Mouse (Mus musculus) stomach, postnatal 0 days (tissue): Measurements from ENCODE around the gene Mef2c. TPM values are rescaled to one million over a fixed set of nuclear protein-coding genes. Genes with fewer than 3 reads are reported as not detected.

ENCODE experiments used
- ATAC-seq: fragments of 200-750 bp; cut with Nextera tagmentation; 2 replicates; pipeline ENCODE4 v1.8.0; 2017; ENCODE audit not compliant: low FRiP score, low TSS enrichment
- DNase-seq: peaks from one replicate; pipeline ENCODE4 v3.0.0-alpha.2; 2016; ENCODE audit warnings: low spot score
- H3K27ac ChIP-seq: fragments of 300-500 bp; sonication (generic); replicated peaks from 2 replicates; pipeline ENCODE4 v1.5.1; 2014; ENCODE audit warnings: mild to moderate bottlenecking, control low read depth
- H3K27me3 ChIP-seq: fragments of 300-500 bp; sonication (generic); 2 replicates; pipeline ENCODE4 v1.6.1; 2014; ENCODE audit warnings: low read length; ENCODE audit not compliant: control insufficient read depth, insufficient read depth
- H3K36me3 ChIP-seq: fragments of 300-500 bp; sonication (generic); 2 replicates; pipeline ENCODE4 v1.6.1; 2014; ENCODE audit warnings: low read length, mixed read lengths; ENCODE audit not compliant: control insufficient read depth, insufficient read depth
- H3K4me1 ChIP-seq: fragments of 300-500 bp; sonication (generic); replicated peaks from 2 replicates; pipeline ENCODE4 v1.6.1; 2014; ENCODE audit warnings: antibody characterized with exemption; ENCODE audit not compliant: control insufficient read depth, insufficient read depth
- H3K4me2 ChIP-seq: fragments of 300-500 bp; sonication (generic); replicated peaks from 2 replicates; pipeline ENCODE4 v1.6.1; 2014; ENCODE audit warnings: low read depth, mild to moderate bottlenecking, control low read depth, moderate library complexity
- H3K4me3 ChIP-seq: fragments of 300-500 bp; sonication (generic); 2 replicates; pipeline ENCODE4 v1.5.1; 2014; ENCODE audit warnings: low read depth, low read length, control low read depth
- H3K9ac ChIP-seq: fragments of 300-500 bp; sonication (generic); 2 replicates; pipeline ENCODE4 v1.6.1; 2014; ENCODE audit warnings: mild to moderate bottlenecking, low read length, control low read depth, mixed read lengths
- H3K9me3 ChIP-seq: fragments of 300-500 bp; sonication (generic); 2 replicates; pipeline ENCODE4 v1.6.1; 2016; ENCODE audit warnings: low read length; ENCODE audit not compliant: control insufficient read depth
- CTCF ChIP-seq: IDR thresholded peaks from 2 replicates; pipeline ENCODE4 v1.5.1; 2016; ENCODE audit warnings: antibody characterized with exemption, low read depth, mild to moderate bottlenecking, moderate library complexity
- EP300 ChIP-seq: optimal IDR thresholded peaks from 2 replicates; pipeline ENCODE3; 2016; ENCODE audit warnings: antibody characterized with exemption
- WGBS: fragments of 180-500 bp; shearing (Covaris S2); extraction: QIAGEN DNeasy Blood & Tissue Kit; methylation state at CpG from one replicate; pipeline ENCODE4 v1.1.7; 2014; 5-methylcytosine and 5-hydroxymethylcytosine counted together
- polyA plus RNA-seq: library from polyadenylated mRNA; unstranded; fragments of >200 nt; fragmentation: Nextera tagmentation; extraction: Ambion mirVana; gene quantifications from 2 replicates; pipeline ENCODE4 v1.2.1, GENCODE M21; 2015

The Mef2c gene
- polyA plus RNA-seq, 1 experiment from 2014 or later, result 18.4 TPM

- Histone ChIP-seq H3K4me1 (no peaks in the 10 kb centered on the region), H3K27ac (no peak overlapping the region), H3K4me3 (no peak overlapping the region), H3K36me3 (no peaks in the 10 kb centered on the region), H3K27me3 (no peaks in the 10 kb centered on the region), H3K9me3 (no peaks in the 10 kb centered on the region), H3K4me2 (no peak overlapping the region), H3K9ac (no peak overlapping the region)
- no peak for ATAC-seq
- DNase-seq, result no peak
- no peak for TF ChIP-seq CTCF
- no peak for TF ChIP-seq EP300
- 74% methylated on average over 3 of the region's 3 CpGs for WGBS
These were observed 124.3 kb downstream of the Mef2c start for GRCm38 (mm10) chr13:83628139-83628538.

GRCm38 (mm10) chr13:83633155-83633554, 129.3 kb downstream of the Mef2c start:
- TF ChIP-seq EP300 (no peak), CTCF (no peak)
- ATAC-seq (no peak), DNase-seq (no peak)
- Histone ChIP-seq H3K4me1 (no peaks in the 10 kb centered on the region), H3K27ac (no peak overlapping the region), H3K4me3 (no peak overlapping the region), H3K9ac (no peak overlapping the region), H3K27me3 (no peaks in the 10 kb centered on the region), H3K4me2 (no peak overlapping the region), H3K9me3 (no peaks in the 10 kb centered on the region), H3K36me3 (no peaks in the 10 kb centered on the region)
- WGBS, result 85% methylated on average over 5 of the region's 5 CpGs

- no peak for TF ChIP-seq CTCF
- no peak for TF ChIP-seq EP300
- 45% methylated on average over 7 of the region's 7 CpGs for WGBS
These were observed 131.4 kb downstream of the Mef2c start for GRCm38 (mm10) chr13:83635218-83635617.

GRCm38 (mm10) chr13:83637666-83638065, 133.8 kb downstream of the Mef2c start:
- no peaks in the 10 kb centered on the region for H3K27me3 ChIP-seq
- no peak overlapping the region for H3K27ac ChIP-seq
- H3K9me3 ChIP-seq, result no peaks in the 10 kb centered on the region
- TF ChIP-seq CTCF (no peak), EP300 (no peak)
- ATAC-seq, result no peak
- H3K4me3 ChIP-seq, result no peak overlapping the region
- 94% methylated on average over 3 of the region's 3 CpGs for WGBS
- H3K4me1 ChIP-seq, result no peaks in the 10 kb centered on the region
- no peak overlapping the region for H3K4me2 ChIP-seq
- no peak overlapping the region for H3K9ac ChIP-seq
- no peaks in the 10 kb centered on the region for H3K36me3 ChIP-seq
- DNase-seq, result no peak

More at GRCm38 (mm10) chr13:83635218-83635617, 131.4 kb downstream of the Mef2c start:
- Histone ChIP-seq H3K9ac (no peak overlapping the region), H3K36me3 (no peaks in the 10 kb centered on the region), H3K4me1 (no peaks in the 10 kb centered on the region), H3K27me3 (no peaks in the 10 kb centered on the region), H3K9me3 (no peaks in the 10 kb centered on the region), H3K4me2 (no peak overlapping the region), H3K27ac (no peak overlapping the region), H3K4me3 (no peak overlapping the region)
- ATAC-seq (no peak), DNase-seq (no peak)

GRCm38 (mm10) chr13:83638735-83639134, 134.9 kb downstream of the Mef2c start:
- H3K4me2 ChIP-seq, result no peak overlapping the region
- no peak for TF ChIP-seq EP300
- TF ChIP-seq CTCF, result no peak
- no peaks in the 10 kb centered on the region for H3K9me3 ChIP-seq
- ATAC-seq, result no peak
- H3K4me3 ChIP-seq, result no peak overlapping the region
- no peaks in the 10 kb centered on the region for H3K4me1 ChIP-seq
- WGBS, result 76% methylated on average over 3 of the region's 3 CpGs
- no peak for DNase-seq
- no peaks in the 10 kb centered on the region for H3K36me3 ChIP-seq
- no peak overlapping the region for H3K27ac ChIP-seq
- no peaks in the 10 kb centered on the region for H3K27me3 ChIP-seq
- H3K9ac ChIP-seq, result no peak overlapping the region

GRCm38 (mm10) chr13:83649051-83649450, 145.2 kb downstream of the Mef2c start:
- H3K27me3 ChIP-seq, result no peaks in the 10 kb centered on the region
- H3K27ac ChIP-seq, result no peak overlapping the region
- no peaks in the 10 kb centered on the region for H3K4me1 ChIP-seq
- TF ChIP-seq CTCF, result no peak
- no peak for TF ChIP-seq EP300
- H3K4me3 ChIP-seq, result no peak overlapping the region
- H3K9ac ChIP-seq, result no peak overlapping the region
- WGBS, result 91% methylated on average over 3 of the region's 3 CpGs
- no peak overlapping the region for H3K4me2 ChIP-seq
- no peaks in the 10 kb centered on the region for H3K9me3 ChIP-seq
- DNase-seq (no peak), ATAC-seq (no peak)
- no peaks in the 10 kb centered on the region for H3K36me3 ChIP-seq
